Mouse (Mus musculus): ENCODE data around the gene Hist1h2ae. TPM values are rescaled to one million over a fixed set of nuclear protein-coding genes. Genes with fewer than 3 reads are reported as not detected.
A peak's percentile ranks its signal among the peaks of the same experiment; 100 is the strongest.
"Not testable (repeated sequence)": the region's sequence is repeated elsewhere in the genome, so short reads cannot be mapped to it uniquely, and the experiment has no call there.

Gene Hist1h2ae
- polyA plus RNA-seq, 1 experiment from 2014 or later = 113 TPM

DNA sequence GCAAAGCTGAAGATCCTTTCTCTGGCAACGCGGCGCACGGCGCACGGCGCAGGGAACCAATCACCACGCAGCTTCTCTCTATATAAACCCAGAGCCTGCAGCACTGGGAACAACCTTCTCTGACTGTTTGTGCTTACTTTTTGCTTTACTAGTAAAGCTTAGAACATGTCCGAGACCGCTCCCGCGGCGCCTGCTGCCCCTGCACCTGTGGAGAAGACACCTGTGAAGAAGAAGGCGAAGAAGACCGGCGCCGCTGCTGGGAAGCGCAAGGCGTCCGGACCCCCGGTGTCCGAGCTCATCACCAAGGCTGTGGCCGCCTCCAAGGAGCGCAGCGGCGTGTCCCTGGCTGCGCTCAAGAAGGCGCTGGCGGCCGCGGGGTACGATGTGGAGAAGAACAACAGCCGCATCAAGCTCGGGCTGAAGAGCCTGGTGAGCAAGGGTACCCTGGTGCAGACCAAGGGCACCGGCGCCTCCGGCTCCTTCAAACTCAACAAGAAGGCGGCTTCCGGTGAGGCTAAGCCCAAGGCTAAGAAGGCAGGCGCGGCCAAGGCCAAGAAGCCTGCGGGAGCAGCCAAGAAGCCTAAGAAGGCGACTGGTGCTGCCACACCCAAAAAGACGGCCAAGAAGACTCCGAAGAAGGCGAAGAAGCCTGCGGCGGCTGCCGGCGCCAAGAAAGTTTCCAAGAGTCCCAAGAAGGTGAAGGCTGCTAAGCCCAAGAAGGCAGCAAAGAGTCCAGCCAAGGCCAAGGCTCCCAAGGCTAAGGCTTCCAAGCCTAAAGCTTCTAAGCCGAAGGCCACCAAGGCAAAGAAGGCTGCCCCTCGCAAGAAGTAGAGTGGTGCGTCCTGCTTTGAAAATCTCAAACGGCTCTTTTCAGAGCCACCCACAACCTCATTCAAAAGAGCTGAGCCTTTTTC, 15.8 kb downstream of the Hist1h2ae start:
- Histone ChIP-seq H3K4me1 (peaks cover 22% of the 10 kb centered on the region), H3K4me2 (replicated peaks) (peak overlapping the region; percentile 98), H3K4me3 (peak overlapping the region; percentile 59), H3K9me3 (no peaks in the 10 kb centered on the region), H3K27ac (replicated peaks) (peak overlapping the region; percentile 97), H3K36me3 (no peaks in the 10 kb centered on the region), H3K9ac (replicated peaks) (peak overlapping the region; percentile 75), H3K27me3 (no peaks in the 10 kb centered on the region)
- WGBS = under 1% methylated on average over 54 of the region's 54 CpGs
- peak; percentile 86 for ATAC-seq (ENCODE audit: low FRiP score, low read depth)

- peak overlapping the region; percentile 97 for H3K27ac ChIP-seq (replicated peaks)
- H3K9ac ChIP-seq (replicated peaks) = peak overlapping the region; percentile 75; the same call in 1 of the 2 replicates
- no peaks in the 10 kb centered on the region for H3K27me3 ChIP-seq
- ATAC-seq (ENCODE audit: low FRiP score, low read depth) = no peak
- no peaks in the 10 kb centered on the region for H3K36me3 ChIP-seq
- peaks cover 22% of the 10 kb centered on the region for H3K4me1 ChIP-seq
- peak overlapping the region; percentile 59 for H3K4me3 ChIP-seq
- H3K9me3 ChIP-seq = no peaks in the 10 kb centered on the region
- peak overlapping the region; percentile 98 for H3K4me2 ChIP-seq (replicated peaks)
- 26% methylated on average over 9 of the region's 9 CpGs for WGBS
Observed at GRCm38 (mm10) chr13:23554393-23554792, 16.6 kb downstream of the Hist1h2ae start.

GRCm38 (mm10) chr13:23552962-23553361, 18.1 kb downstream of the Hist1h2ae start, which contains the start of gene Hist1h1d:
TSS of gene Hist1h1d (plus strand) at chr13:23553262.
- Histone ChIP-seq H3K4me2 (replicated peaks) (peak within 1 kb of the TSS; percentile 98), H3K4me1 (peaks cover 22% of the 10 kb centered on the region), H3K27me3 (no peaks in the 10 kb centered on the region), H3K9me3 (no peaks in the 10 kb centered on the region), H3K27ac (replicated peaks) (peak within 1 kb of the TSS; percentile 97), H3K9ac (replicated peaks) (no peak within 1 kb of the TSS), H3K36me3 (no peaks in the 10 kb centered on the region), H3K4me3 (no peak within 1 kb of the TSS)
- no peak for ATAC-seq (ENCODE audit: low FRiP score, low read depth)

DNA sequence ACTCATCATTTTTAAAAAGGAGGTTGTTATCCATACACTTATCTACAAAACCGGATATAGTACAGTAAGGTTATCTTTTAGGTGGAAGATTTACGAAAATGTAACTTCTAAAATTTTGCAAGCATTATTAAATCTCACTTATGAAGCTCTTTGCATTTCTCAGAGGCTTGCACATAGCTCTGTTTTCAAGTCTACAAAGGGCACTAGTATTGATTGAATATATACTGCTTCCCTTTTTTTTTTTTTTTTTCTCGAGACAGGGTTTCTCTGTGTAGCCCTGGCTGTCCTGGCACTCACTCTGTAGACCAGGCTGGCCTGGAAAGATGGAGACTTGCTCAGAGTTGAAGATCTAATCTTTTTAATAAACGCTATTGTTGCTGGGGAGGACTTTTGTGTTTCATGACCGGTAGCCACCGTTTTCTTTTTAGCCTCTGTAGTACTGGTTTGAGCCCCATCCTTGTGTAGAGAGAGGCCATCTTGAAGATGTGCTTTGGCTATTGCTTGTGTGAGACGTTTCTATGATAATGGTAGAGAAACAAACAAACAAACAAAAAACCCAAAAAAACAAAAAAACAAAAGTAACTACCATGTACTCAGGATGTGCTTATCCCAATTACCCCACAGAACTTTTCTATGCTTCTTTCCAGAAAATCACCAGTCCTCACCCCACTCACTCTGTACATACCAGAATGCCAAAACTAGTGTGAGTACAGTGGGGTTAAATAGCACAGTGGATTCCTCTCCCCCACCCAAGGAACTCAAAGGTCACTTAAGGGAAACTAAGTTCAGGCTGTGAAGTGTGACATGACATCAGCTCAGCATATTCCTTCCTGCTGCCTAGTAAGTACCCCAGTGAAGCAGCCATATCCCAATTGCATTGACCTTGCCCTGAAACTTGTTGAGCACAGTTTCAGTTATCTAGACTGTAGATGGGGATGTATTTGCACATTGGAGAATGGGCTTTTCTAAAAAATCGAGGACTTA, 18.8 kb downstream of the Hist1h2ae start:
- H3K36me3 ChIP-seq = no peaks in the 10 kb centered on the region
- H3K27ac ChIP-seq (replicated peaks) = peak overlapping the region; percentile 89
- H3K4me3 ChIP-seq = peak overlapping the region; percentile 45
- 51% methylated on average over 8 of the region's 8 CpGs for WGBS
- ATAC-seq (ENCODE audit: low FRiP score, low read depth) = no peak
- H3K9me3 ChIP-seq = no peaks in the 10 kb centered on the region
- no peak overlapping the region; the same call in 1 of the 2 replicates for H3K9ac ChIP-seq (replicated peaks)
- H3K4me2 ChIP-seq (replicated peaks) = peak overlapping the region; percentile 58
- no peaks in the 10 kb centered on the region for H3K27me3 ChIP-seq
- peaks cover 22% of the 10 kb centered on the region for H3K4me1 ChIP-seq

- Histone ChIP-seq H3K4me1 (peaks cover 17% of the 10 kb centered on the region), H3K9ac (replicated peaks) (peak within 1 kb of the TSS; percentile 53), H3K4me2 (replicated peaks) (peak within 1 kb of the TSS; percentile 58), H3K27ac (replicated peaks) (peak within 1 kb of the TSS; percentile 89), H3K4me3 (peak within 1 kb of the TSS; percentile 45)
- under 1% methylated on average over 47 of the region's 47 CpGs for WGBS
- not testable (repeated sequence) for H3K36me3 ChIP-seq, H3K9me3 ChIP-seq, H3K27me3 ChIP-seq
- peak; percentile 86 for ATAC-seq (ENCODE audit: low FRiP score, low read depth)
Observed at GRCm38 (mm10) chr13:23551146-23551834, 19.7 kb downstream of the Hist1h2ae start, which contains the start of gene Hist1h4f. TSS of gene Hist1h4f (minus strand) at chr13:23551648.

- WGBS = 9% methylated on average over 3 of the region's 3 CpGs
- Histone ChIP-seq H3K4me2 (replicated peaks) (peak overlapping the region; percentile 58), H3K4me3 (peak overlapping the region; percentile 45), H3K27me3 (no peaks in the 10 kb centered on the region), H3K9ac (replicated peaks) (peak overlapping the region; percentile 53), H3K36me3 (no peaks in the 10 kb centered on the region), H3K27ac (replicated peaks) (peak overlapping the region; percentile 89), H3K4me1 (peaks cover 17% of the 10 kb centered on the region; the same call in 1 of the 2 replicates), H3K9me3 (no peaks in the 10 kb centered on the region)
- ATAC-seq (ENCODE audit: low FRiP score, low read depth) = no peak
Observed at GRCm38 (mm10) chr13:23550761-23551145, 20.3 kb downstream of the Hist1h2ae start.

- 82% methylated on average over 5 of the region's 5 CpGs for WGBS
- Histone ChIP-seq H3K4me3 (no peak overlapping the region), H3K4me1 (peaks cover 9% of the 10 kb centered on the region), H3K27me3 (no peaks in the 10 kb centered on the region), H3K36me3 (no peaks in the 10 kb centered on the region), H3K27ac (replicated peaks) (peak overlapping the region; percentile 56; the same call in 1 of the 2 replicates), H3K9me3 (no peaks in the 10 kb centered on the region), H3K9ac (replicated peaks) (no peak overlapping the region), H3K4me2 (replicated peaks) (no peak overlapping the region)
- ATAC-seq (ENCODE audit: low FRiP score, low read depth) = no peak
Observed at GRCm38 (mm10) chr13:23546694-23547093, 24.3 kb downstream of the Hist1h2ae start.

DNA sequence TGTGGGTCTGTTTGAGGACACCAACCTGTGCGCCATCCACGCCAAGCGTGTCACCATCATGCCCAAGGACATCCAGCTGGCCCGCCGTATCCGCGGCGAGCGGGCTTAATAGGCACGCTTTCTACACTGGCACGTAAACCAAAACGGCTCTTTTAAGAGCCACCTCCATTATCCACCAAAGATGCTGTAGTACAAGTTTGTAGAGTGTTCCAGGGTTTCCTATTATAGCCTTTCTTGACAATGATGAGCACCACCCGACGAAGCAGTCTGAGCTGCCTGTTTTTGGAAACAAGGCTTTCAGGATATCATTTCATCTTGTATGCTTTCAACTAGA, 26.3 kb downstream of the Hist1h2ae start:
- Histone ChIP-seq H3K4me2 (replicated peaks) (peak overlapping the region; percentile 63), H3K9ac (replicated peaks) (peak overlapping the region; percentile 59), H3K27ac (replicated peaks) (peak overlapping the region; percentile 92), H3K4me3 (peak overlapping the region; percentile 51)
- 0% methylated on average over 11 of the region's 14 CpGs for WGBS
- H3K36me3 ChIP-seq; H3K4me1 ChIP-seq; H3K9me3 ChIP-seq; ATAC-seq (ENCODE audit: low FRiP score, low read depth); H3K27me3 ChIP-seq: not testable (repeated sequence)

- Histone ChIP-seq H3K27ac (replicated peaks) (peak within 1 kb of the TSS; percentile 92), H3K9ac (replicated peaks) (peak within 1 kb of the TSS; percentile 59), H3K4me2 (replicated peaks) (peak within 1 kb of the TSS; percentile 63), H3K9me3 (no peaks in the 10 kb centered on the region), H3K27me3 (no peaks in the 10 kb centered on the region), H3K4me3 (peak within 1 kb of the TSS; percentile 51), H3K4me1 (peaks cover 6% of the 10 kb centered on the region), H3K36me3 (no peaks in the 10 kb centered on the region)
- WGBS = 1% methylated on average over 24 of the region's 45 CpGs
- ATAC-seq (ENCODE audit: low FRiP score, low read depth) = peak; percentile 94
Observed at GRCm38 (mm10) chr13:23543965-23544786, 26.8 kb downstream of the Hist1h2ae start, which contains the start of gene Hist1h3f. TSS of gene Hist1h3f (plus strand) at chr13:23544052.

DNA sequence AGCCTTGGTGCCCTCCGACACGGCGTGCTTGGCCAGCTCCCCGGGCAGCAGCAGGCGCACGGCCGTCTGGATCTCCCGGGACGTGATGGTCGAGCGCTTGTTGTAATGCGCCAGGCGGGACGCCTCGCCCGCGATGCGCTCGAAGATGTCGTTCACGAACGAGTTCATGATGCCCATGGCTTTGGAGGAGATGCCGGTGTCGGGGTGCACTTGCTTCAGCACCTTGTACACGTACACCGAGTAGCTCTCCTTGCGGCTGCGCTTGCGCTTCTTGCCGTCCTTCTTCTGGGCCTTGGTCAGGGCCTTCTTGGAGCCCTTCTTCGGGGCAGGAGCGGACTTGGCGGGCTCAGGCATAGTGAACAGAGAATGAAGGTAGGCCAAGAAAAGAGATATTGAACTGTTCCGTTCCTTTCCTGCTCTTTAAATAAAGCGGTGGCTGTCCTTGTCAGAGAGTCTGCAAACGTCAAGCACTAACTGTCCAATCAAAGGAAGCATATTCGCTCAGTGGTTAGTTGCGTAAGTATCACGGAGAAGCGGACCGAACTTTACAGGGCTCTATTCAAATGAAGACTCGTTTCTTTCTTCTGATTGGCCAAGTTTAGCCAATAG, 27.9 kb downstream of the Hist1h2ae start, which contains the start of gene Hist1h2bh:
TSS of gene Hist1h2bh (minus strand) at position 394 of the 609 bp plus-strand sequence.
- WGBS = under 1% methylated on average over 29 of the region's 42 CpGs
- peak; percentile 88 for ATAC-seq (ENCODE audit: low FRiP score, low read depth)
- not testable (repeated sequence) for H3K4me1 ChIP-seq, H3K27me3 ChIP-seq, H3K36me3 ChIP-seq, H3K9me3 ChIP-seq
- peak within 1 kb of the TSS; percentile 63 for H3K4me2 ChIP-seq (replicated peaks)
- peak within 1 kb of the TSS; percentile 92 for H3K27ac ChIP-seq (replicated peaks)
- peak within 1 kb of the TSS; percentile 51 for H3K4me3 ChIP-seq
- H3K9ac ChIP-seq (replicated peaks) = peak within 1 kb of the TSS; percentile 54
